19 mouse cellular contexts compared by ENCODE assay signal in genomic region chr6:24301681-24302080, GRCm38 (mm10).
DNase-seq lines count a peak whose midpoint lies in the region; ATAC-seq and TF ChIP-seq lines count a peak whose summit lies in the region.
"Had no signal": no experiment of that assay in that cellular context is flagged by ENCODE, and none has a peak within 500 bp of the region (broad histone marks: within the 10 kb centered on the region; RNA-seq: fewer than 3 reads in every experiment).

No protein-coding gene starts in this region.

- 55% methylated on average over 4 of the region's 4 CpGs for WGBS in kidney, adult 2 months
- WGBS in kidney, embryonic 16.5 days: 85% methylated on average over 4 of the region's 4 CpGs
- WGBS in liver, postnatal 0 days (ENCODE audit: insufficient replicate concordance): 56% methylated on average over 4 of the region's 4 CpGs
- WGBS in liver, embryonic 12.5 days (ENCODE audit: insufficient replicate concordance): 60% methylated on average over 4 of the region's 4 CpGs
- 55% methylated on average over 4 of the region's 4 CpGs for WGBS in lung, postnatal 0 days

- ATAC-seq in kidney, embryonic 16.5 days (ENCODE audit: low FRiP score, low TSS enrichment): no peak
- peak; percentile 25; the same call in 1 of the 2 replicates for ATAC-seq in liver, postnatal 0 days
- ATAC-seq in liver, embryonic 12.5 days: no peak
- ATAC-seq in lung, postnatal 0 days: no peak
- ATAC-seq: forebrain, embryonic 13.5 days; forebrain, postnatal 0 days; hindbrain, embryonic 16.5 days had no signal

- TF ChIP-seq POLR2A in kidney, adult 2 months (IDR thresholded peaks at IDR 0.05; ENCODE audit: low read depth, low read length): no peak

- no peaks in the 10 kb centered on the region for H3K9me3 ChIP-seq in kidney, embryonic 16.5 days (ENCODE audit: low read length)
- H3K9me3 ChIP-seq in liver, postnatal 0 days (ENCODE audit: low read length): no peaks in the 10 kb centered on the region
- no peaks in the 10 kb centered on the region for H3K9me3 ChIP-seq in liver, embryonic 12.5 days (replicated peaks)
- no peaks in the 10 kb centered on the region for H3K9me3 ChIP-seq in lung, postnatal 0 days (ENCODE audit: low read length)
- H3K9me3 ChIP-seq: embryonic facial prominence, embryonic 10.5 days; forebrain, embryonic 13.5 days; heart, embryonic 12.5 days; hindbrain, embryonic 12.5 days had no signal

- no peaks in the 10 kb centered on the region for H3K36me3 ChIP-seq in kidney, adult 2 months (ENCODE audit: control insufficient read depth, insufficient read depth, low read length)
- H3K36me3 ChIP-seq in kidney, embryonic 16.5 days (ENCODE audit: insufficient read depth, low read length): no peaks in the 10 kb centered on the region
- no peaks in the 10 kb centered on the region for H3K36me3 ChIP-seq in liver, postnatal 0 days (replicated peaks; ENCODE audit: insufficient read depth, low read length)
- no peaks in the 10 kb centered on the region for H3K36me3 ChIP-seq in liver, embryonic 12.5 days
- H3K36me3 ChIP-seq in lung, postnatal 0 days (ENCODE audit: insufficient read depth, low read length): no peaks in the 10 kb centered on the region
- H3K36me3 ChIP-seq: embryonic facial prominence, embryonic 10.5 days; heart, embryonic 12.5 days; hindbrain, embryonic 12.5 days had no signal

- peak; percentile 94 for DNase-seq in kidney, adult 2 months
- DNase-seq in liver, postnatal 0 days: no peak
- DNase-seq in kidney, postnatal 25 days: peak; percentile 67 to 73
- DNase-seq in lung, postnatal 0 days (ENCODE audit: low spot score): no peak
- no peak for DNase-seq in right cerebral cortex, postnatal 14 days
- DNase-seq: adrenal gland, postnatal 14 days; cerebellum, adult 2 months; cerebellum, postnatal 10 days; forebrain, postnatal 0 days; gastrocnemius, adult 2 months; gastrocnemius, postnatal 25 days; heart, postnatal 36 days had no signal

- TF ChIP-seq EP300 in liver, postnatal 0 days (IDR thresholded peaks at IDR 0.05; ENCODE audit: low read depth): no peak
- no peak for TF ChIP-seq EP300 in lung, postnatal 0 days (IDR thresholded peaks at IDR 0.05)

- H3K27ac ChIP-seq in kidney, adult 2 months (ENCODE audit: insufficient read depth, low read depth, low read length): peak overlapping the region; percentile 77; the same call in 1 of the 2 replicates
- H3K27ac ChIP-seq in kidney, embryonic 16.5 days (ENCODE audit: low read length): no peak overlapping the region
- H3K27ac ChIP-seq in liver, postnatal 0 days (ENCODE audit: low read depth): no peak overlapping the region
- no peak overlapping the region for H3K27ac ChIP-seq in liver, embryonic 12.5 days
- H3K27ac ChIP-seq in lung, postnatal 0 days (ENCODE audit: low read length): no peak overlapping the region
- H3K27ac ChIP-seq: embryonic facial prominence, embryonic 10.5 days; forebrain, embryonic 13.5 days; gastrocnemius, adult 2 months; hindbrain, embryonic 12.5 days had no signal

- H3K4me1 ChIP-seq in kidney, adult 2 months (ENCODE audit: control insufficient read depth, insufficient read depth, low read length): no peaks in the 10 kb centered on the region; the same call in 1 of the 2 replicates
- H3K4me1 ChIP-seq in kidney, embryonic 16.5 days (ENCODE audit: insufficient read depth, low read length): no peaks in the 10 kb centered on the region
- no peaks in the 10 kb centered on the region for H3K4me1 ChIP-seq in liver, postnatal 0 days (ENCODE audit: insufficient read depth)
- H3K4me1 ChIP-seq in liver, embryonic 12.5 days: no peaks in the 10 kb centered on the region
- no peaks in the 10 kb centered on the region for H3K4me1 ChIP-seq in lung, postnatal 0 days (ENCODE audit: insufficient read depth, low read depth, low read length)
- H3K4me1 ChIP-seq: embryonic facial prominence, embryonic 10.5 days; forebrain, embryonic 13.5 days; heart, embryonic 12.5 days; hindbrain, embryonic 12.5 days had no signal

- no peak overlapping the region for H3K9ac ChIP-seq in kidney, embryonic 16.5 days (replicated peaks; ENCODE audit: low read length)
- no peak overlapping the region for H3K9ac ChIP-seq in liver, postnatal 0 days (replicated peaks)
- H3K9ac ChIP-seq in liver, embryonic 12.5 days: no peak overlapping the region
- no peak overlapping the region for H3K9ac ChIP-seq in lung, postnatal 0 days (replicated peaks; ENCODE audit: low read depth)
- H3K9ac ChIP-seq: forebrain, embryonic 13.5 days; forebrain, postnatal 0 days; heart, embryonic 12.5 days; hindbrain, embryonic 12.5 days had no signal

- H3K27me3 ChIP-seq in kidney, adult 2 months (replicated peaks; ENCODE audit: control insufficient read depth, insufficient read depth, low read length): no peaks in the 10 kb centered on the region
- no peaks in the 10 kb centered on the region for H3K27me3 ChIP-seq in kidney, embryonic 16.5 days (ENCODE audit: insufficient read depth, low read length)
- no peaks in the 10 kb centered on the region for H3K27me3 ChIP-seq in liver, postnatal 0 days (ENCODE audit: insufficient read depth, low read length)
- no peaks in the 10 kb centered on the region for H3K27me3 ChIP-seq in liver, embryonic 12.5 days (replicated peaks)
- no peaks in the 10 kb centered on the region for H3K27me3 ChIP-seq in lung, postnatal 0 days (replicated peaks; ENCODE audit: insufficient read depth, low read length)
- H3K27me3 ChIP-seq: forebrain, embryonic 13.5 days; heart, embryonic 12.5 days; hindbrain, embryonic 12.5 days had no signal

- TF ChIP-seq CTCF in kidney, adult 2 months (conservative IDR thresholded peaks at IDR 0.05; ENCODE audit: insufficient read depth, insufficient read length, low read depth, low read length): no peak
- no peak for TF ChIP-seq CTCF in liver, postnatal 0 days (IDR thresholded peaks at IDR 0.05; ENCODE audit: low read depth)
- TF ChIP-seq CTCF in lung, postnatal 0 days (IDR thresholded peaks at IDR 0.05): no peak

- H3K4me2 ChIP-seq in kidney, embryonic 16.5 days (replicated peaks; ENCODE audit: low read depth, low read length): no peak overlapping the region
- H3K4me2 ChIP-seq in liver, postnatal 0 days (ENCODE audit: low read depth, low read length): no peak overlapping the region
- no peak overlapping the region for H3K4me2 ChIP-seq in liver, embryonic 12.5 days
- no peak overlapping the region for H3K4me2 ChIP-seq in lung, postnatal 0 days (replicated peaks; ENCODE audit: low read depth, low read length)
- H3K4me2 ChIP-seq: forebrain, embryonic 13.5 days; heart, embryonic 12.5 days; hindbrain, embryonic 12.5 days had no signal

- H3K4me3 ChIP-seq in kidney, adult 2 months (ENCODE audit: insufficient read depth, low read depth, low read length): no peak overlapping the region
- H3K4me3 ChIP-seq in kidney, embryonic 16.5 days (ENCODE audit: low read length): no peak overlapping the region
- no peak overlapping the region for H3K4me3 ChIP-seq in liver, postnatal 0 days (ENCODE audit: low read depth, low read length)
- H3K4me3 ChIP-seq in liver, embryonic 12.5 days: no peak overlapping the region
- no peak overlapping the region for H3K4me3 ChIP-seq in lung, postnatal 0 days (ENCODE audit: low read depth, low read length)
- H3K4me3 ChIP-seq: embryonic facial prominence, embryonic 10.5 days; forebrain, embryonic 13.5 days; gastrocnemius, adult 2 months; heart, embryonic 12.5 days; hindbrain, embryonic 12.5 days had no signal

Comparison
In these comparisons a context has a peak if more than half of its experiments do, and no peak if none do; other contexts are left out.
1. DNase-seq: peak in kidney, adult 2 months (single experiment) and kidney, postnatal 25 days (2 of 2); none in liver, postnatal 0 days (single experiment), lung, postnatal 0 days (single experiment) and right cerebral cortex, postnatal 14 days (single experiment).